Mouse (Mus musculus): ENCODE results near the gene Nhlrc2. TPM values are rescaled to one million over a fixed set of nuclear protein-coding genes. Genes with fewer than 3 reads are reported as not detected.
A peak's percentile ranks its signal among the peaks of the same experiment; 100 is the strongest.

The Nhlrc2 gene
- total and polyA plus RNA-seq, 3 experiments, result 22.4 to 37.6 (median 34.7) TPM

DNA sequence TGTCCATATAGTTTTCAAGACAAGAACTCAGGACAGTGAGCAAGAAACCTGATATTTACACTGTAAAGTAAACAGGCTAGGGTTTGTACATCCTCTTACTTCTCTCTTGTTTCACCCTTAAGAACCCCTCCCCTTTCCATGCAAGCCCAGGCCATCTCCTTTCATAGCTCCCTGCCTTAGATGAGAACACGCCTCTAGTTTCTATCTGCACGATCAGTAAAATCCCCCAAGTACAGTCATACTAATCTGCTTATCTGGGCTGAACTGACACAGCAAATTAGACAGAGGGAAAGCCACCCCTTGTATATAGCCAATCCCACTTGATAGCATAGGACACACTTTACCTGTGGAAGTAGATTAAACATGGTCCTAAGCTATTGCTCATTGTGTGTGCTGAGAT is 23.2 kb downstream of the Nhlrc2 start (continued):
- TF ChIP-seq NELFE (IDR thresholded peaks at IDR 0.05; ENCODE audit: low read depth, low read length) (no peak), POLR2A (IDR thresholded peaks at IDR 0.05; ENCODE audit: control insufficient read depth in 1 of 2, insufficient read depth in 1 of 2, low read depth in 1 of 2, low read length in 2 of 2, poor library complexity in 1 of 2) (no peak), GATA1 (IDR thresholded peaks at IDR 0.05; ENCODE audit: low read depth, low read length) (peak; percentile 85), TAL1 (IDR thresholded peaks at IDR 0.05; ENCODE audit: low read length) (no peak), UBTF (IDR thresholded peaks at IDR 0.05; ENCODE audit: borderline replicate concordance, insufficient read depth, low read depth, low read length) (no peak)

DNA sequence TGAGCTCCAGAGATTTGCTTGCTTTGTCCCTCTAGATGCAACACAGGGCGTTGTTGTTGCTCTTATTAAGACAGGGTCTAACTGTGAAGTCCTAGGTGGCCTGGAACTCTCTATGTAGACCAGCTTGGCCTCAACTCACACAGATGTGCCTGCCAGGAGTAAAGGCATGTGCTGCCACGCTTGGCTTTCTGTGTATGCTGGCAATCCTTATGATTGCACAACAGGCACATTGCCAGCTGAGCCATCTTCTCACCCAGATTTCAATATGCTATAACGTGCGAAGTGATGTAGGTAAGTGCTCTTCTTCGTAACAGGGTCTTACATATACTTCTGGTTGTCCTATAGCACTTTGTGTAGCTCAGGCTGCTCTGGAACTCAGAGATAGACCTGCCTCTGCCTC is 23.9 kb downstream of the Nhlrc2 start:
- Histone ChIP-seq H3K27ac (ENCODE audit: control insufficient read depth, low read depth, low read length) (no peak overlapping the region), H3K9ac (ENCODE audit: control insufficient read depth, low read depth, low read length, poor library complexity, severe bottlenecking) (no peak overlapping the region), H3K9me3 (replicated peaks; ENCODE audit: insufficient read depth, low read length) (no peaks in the 10 kb centered on the region), H3K27me3 (ENCODE audit: control insufficient read depth in 1 of 2, insufficient read depth in 2 of 2, low read length in 2 of 2) (no peaks in the 10 kb centered on the region), H3K4me3 (ENCODE audit: control insufficient read depth in 1 of 2, insufficient read depth in 1 of 2, low read depth in 2 of 2, low read length in 2 of 2) (no peak overlapping the region), H3K79me2 (ENCODE audit: control insufficient read depth, insufficient read depth, low read length, poor library complexity) (peaks cover 21% of the 10 kb centered on the region), H3K36me3 (ENCODE audit: control insufficient read depth in 1 of 2, insufficient read depth in 2 of 2, low read length in 2 of 2) (peaks cover 14 to 38% of the 10 kb centered on the region in 2 experiments), H3K4me1 (ENCODE audit: control insufficient read depth in 1 of 2, insufficient read depth in 2 of 2, low read length in 2 of 2) (peaks cover 8 to 11% of the 10 kb centered on the region in 2 experiments)
- TF ChIP-seq NRF1 (IDR thresholded peaks at IDR 0.05; ENCODE audit: insufficient read depth, low read depth, low read length, poor library complexity, severe bottlenecking) (no peak), POLR2AphosphoS2 (IDR thresholded peaks at IDR 0.05; ENCODE audit: low read length) (no peak), ETS1 (IDR thresholded peaks at IDR 0.05; ENCODE audit: low read depth, low read length) (no peak), ZMIZ1 (IDR thresholded peaks at IDR 0.05; ENCODE audit: low read depth, low read length) (no peak), ZNF384 (IDR thresholded peaks at IDR 0.05; ENCODE audit: low read depth, low read length) (no peak), USF2 (IDR thresholded peaks at IDR 0.05; ENCODE audit: borderline replicate concordance in 1 of 2, insufficient read depth in 1 of 2, low read depth in 1 of 2, low read length in 2 of 2) (no peak), MXI1 (IDR thresholded peaks at IDR 0.05; ENCODE audit: low read depth, low read length) (no peak), UBTF (IDR thresholded peaks at IDR 0.05; ENCODE audit: borderline replicate concordance, insufficient read depth, low read depth, low read length) (no peak), RAD21 (IDR thresholded peaks at IDR 0.05; ENCODE audit: low read depth, low read length) (no peak), RCOR1 (IDR thresholded peaks at IDR 0.05; ENCODE audit: low read depth, low read length) (no peak), ELF1 (IDR thresholded peaks at IDR 0.05; ENCODE audit: low read depth, low read length) (no peak), NELFE (IDR thresholded peaks at IDR 0.05; ENCODE audit: low read depth, low read length) (no peak)
- DNase-seq (ENCODE audit: low read depth, low spot score), result no peak

DNA sequence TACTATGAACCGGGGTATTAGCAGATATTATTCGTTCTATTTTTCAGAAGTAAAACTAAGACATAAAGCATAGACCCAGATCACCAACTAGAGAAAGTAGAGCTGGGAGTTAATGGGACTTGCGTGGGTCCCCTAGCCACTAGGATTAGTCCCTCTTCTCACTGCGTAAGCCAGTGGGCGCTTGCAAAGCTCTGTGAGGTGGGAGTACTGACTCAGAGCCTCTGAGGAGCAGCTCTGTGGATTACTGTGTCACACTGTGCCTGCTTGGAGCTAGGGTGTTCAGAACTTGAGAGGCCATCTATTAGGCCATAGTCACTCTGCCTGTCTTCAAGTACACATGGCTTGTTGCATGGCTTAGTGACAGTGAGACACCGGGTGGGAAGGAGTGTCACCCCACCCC is 25.1 kb downstream of the Nhlrc2 start:
- Histone ChIP-seq H3K36me3 (ENCODE audit: control insufficient read depth in 1 of 2, insufficient read depth in 2 of 2, low read length in 2 of 2) (peaks cover 14 to 44% of the 10 kb centered on the region in 2 experiments), H3K9ac (ENCODE audit: control insufficient read depth, low read depth, low read length, poor library complexity, severe bottlenecking) (no peak overlapping the region), H3K4me3 (ENCODE audit: control insufficient read depth in 1 of 2, insufficient read depth in 1 of 2, low read depth in 2 of 2, low read length in 2 of 2) (no peak overlapping the region), H3K79me2 (ENCODE audit: control insufficient read depth, insufficient read depth, low read length, poor library complexity) (peaks cover 13% of the 10 kb centered on the region), H3K27ac (ENCODE audit: control insufficient read depth, low read depth, low read length) (no peak overlapping the region), H3K9me3 (replicated peaks; ENCODE audit: insufficient read depth, low read length) (no peaks in the 10 kb centered on the region), H3K4me1 (ENCODE audit: control insufficient read depth in 1 of 2, insufficient read depth in 2 of 2, low read length in 2 of 2) (peaks cover 8 to 11% of the 10 kb centered on the region in 2 experiments), H3K27me3 (ENCODE audit: control insufficient read depth in 1 of 2, insufficient read depth in 2 of 2, low read length in 2 of 2) (no peaks in the 10 kb centered on the region)
- TF ChIP-seq POLR2AphosphoS2 (IDR thresholded peaks at IDR 0.05; ENCODE audit: low read length) (no peak), RCOR1 (IDR thresholded peaks at IDR 0.05; ENCODE audit: low read depth, low read length) (no peak), NRF1 (IDR thresholded peaks at IDR 0.05; ENCODE audit: insufficient read depth, low read depth, low read length, poor library complexity, severe bottlenecking) (no peak), MYC (IDR thresholded peaks at IDR 0.05; ENCODE audit: low read depth, low read length) (no peak), USF2 (IDR thresholded peaks at IDR 0.05; ENCODE audit: borderline replicate concordance in 1 of 2, insufficient read depth in 1 of 2, low read depth in 1 of 2, low read length in 2 of 2) (no peak), CHD2 (IDR thresholded peaks at IDR 0.05; ENCODE audit: low read length) (no peak), SIN3A (IDR thresholded peaks at IDR 0.05; ENCODE audit: low read length) (no peak), USF1 (IDR thresholded peaks at IDR 0.05; ENCODE audit: low read depth, low read length) (no peak), ZNF384 (IDR thresholded peaks at IDR 0.05; ENCODE audit: low read depth, low read length) (no peak), POLR2AphosphoS5 (IDR thresholded peaks at IDR 0.05; ENCODE audit: borderline replicate concordance, low read depth, low read length) (no peak), KAT2A (conservative IDR thresholded peaks at IDR 0.05; ENCODE audit: low read depth, low read length) (no peak), MAX (IDR thresholded peaks at IDR 0.05; ENCODE audit: low read length) (no peak), GATA1 (IDR thresholded peaks at IDR 0.05; ENCODE audit: low read depth, low read length) (no peak), ETS1 (IDR thresholded peaks at IDR 0.05; ENCODE audit: low read depth, low read length) (no peak), ZKSCAN1 (IDR thresholded peaks at IDR 0.05; ENCODE audit: low read depth, low read length) (no peak), MXI1 (IDR thresholded peaks at IDR 0.05; ENCODE audit: low read depth, low read length) (no peak), MAZ (IDR thresholded peaks at IDR 0.05; ENCODE audit: low read depth, low read length) (no peak), MAFK (IDR thresholded peaks at IDR 0.05; ENCODE audit: borderline replicate concordance, low read depth, low read length) (no peak), SMC3 (IDR thresholded peaks at IDR 0.05; ENCODE audit: low read depth, low read length) (no peak), RAD21 (IDR thresholded peaks at IDR 0.05; ENCODE audit: low read depth, low read length) (no peak)
- no peak for DNase-seq (ENCODE audit: low read depth, low spot score)
